Mouse (Mus musculus): ENCODE measurements around the gene Tedc2.

- TF ChIP-seq CTCF (IDR thresholded peaks at IDR 0.05), result no peak
- TF ChIP-seq EP300 (IDR thresholded peaks at IDR 0.05), result no peak
Measured at GRCm38 (mm10) chr17:24191481-24191880, 29.2 kb downstream of the Tedc2 start.

Data from lung, postnatal 0 days (tissue).